Comparison of ENCODE assay signal across 8 mouse cellular contexts in genomic region chr3:152667356-152668211, GRCm38 (mm10). TPM values are rescaled to one million over a fixed set of nuclear protein-coding genes. Genes with fewer than 3 reads are reported as not detected.
A peak's percentile ranks its signal among the peaks of the same experiment; 100 is the strongest.
DNase-seq lines count a peak whose midpoint lies in the region; ATAC-seq and TF ChIP-seq lines count a peak whose summit lies in the region.

No protein-coding gene starts in this region.

- TF ChIP-seq CTCF in Patski (IDR thresholded peaks at IDR 0.05): no peak
- no peak for TF ChIP-seq CTCF in embryonic fibroblast, embryonic 13.5 days (IDR thresholded peaks at IDR 0.05; ENCODE audit: borderline replicate concordance, insufficient read depth, low read length)

- under 1% methylated on average over 61 of the region's 82 CpGs for WGBS in hindbrain, embryonic 14.5 days
- under 1% methylated on average over 73 of the region's 82 CpGs for WGBS in midbrain, embryonic 15.5 days

- H3K27ac ChIP-seq in embryonic fibroblast, embryonic 13.5 days (ENCODE audit: insufficient read depth, low read length): no peak overlapping the region
- peak overlapping the region; percentile 35; the same call in 1 of the 2 replicates for H3K27ac ChIP-seq in hindbrain, embryonic 14.5 days
- no peak overlapping the region for H3K27ac ChIP-seq in midbrain, embryonic 15.5 days

- in situ Hi-C loops in Patski (cut with MboI; ENCODE audit: low pct_unique_long_range_greater_than_20kb): loop anchor here (10.0 kb wide), 1 partner anchor 683 kb away; no protein-coding TSS in a partner anchor

- CTCF ChIA-PET in Patski (lab: Charles Lee): interaction anchor here (4.4 kb wide), 1 partner anchor 9 kb away, joined by 21 read pairs; no protein-coding TSS in a partner anchor

- peak overlapping the region; percentile 66 for H3K4me3 ChIP-seq in embryonic fibroblast, embryonic 13.5 days (ENCODE audit: insufficient read depth, low read length)
- H3K4me3 ChIP-seq in hindbrain, embryonic 14.5 days (replicated peaks; ENCODE audit: low read length): peak overlapping the region; percentile 72
- peak overlapping the region; percentile 53 for H3K4me3 ChIP-seq in midbrain, embryonic 15.5 days

- H3K4me2 ChIP-seq in hindbrain, embryonic 14.5 days (replicated peaks): peak overlapping the region; percentile 100
- peak overlapping the region; percentile 99 for H3K4me2 ChIP-seq in midbrain, embryonic 15.5 days

- H3K27me3 ChIP-seq in Patski: peaks cover under 1% of the 10 kb centered on the region
- H3K27me3 ChIP-seq in hindbrain, embryonic 14.5 days (ENCODE audit: control insufficient read depth, insufficient read depth, low read length): peaks cover 22% of the 10 kb centered on the region
- peaks cover 6% of the 10 kb centered on the region for H3K27me3 ChIP-seq in midbrain, embryonic 15.5 days (replicated peaks)

- no peaks in the 10 kb centered on the region for H3K9me3 ChIP-seq in hindbrain, embryonic 14.5 days (ENCODE audit: control insufficient read depth, low read length)
- no peaks in the 10 kb centered on the region for H3K9me3 ChIP-seq in midbrain, embryonic 15.5 days

- peaks cover 9% of the 10 kb centered on the region for H3K4me1 ChIP-seq in embryonic fibroblast, embryonic 13.5 days (ENCODE audit: control insufficient read depth, insufficient read depth, low read length)
- 0 out of 2 replicates have a peak, but pooled peaks cover 8% of the 10 kb centered on the region for H3K4me1 ChIP-seq in hindbrain, embryonic 14.5 days (replicated peaks; ENCODE audit: control insufficient read depth, insufficient read depth, low read length)
- H3K4me1 ChIP-seq in midbrain, embryonic 15.5 days: peaks cover 9% of the 10 kb centered on the region

- POLR2A ChIA-PET in Patski (lab: Charles Lee): interaction anchor here (0.6 to 1.3 kb wide), 5 partner anchors 33 to 272 kb away, joined by 3 to 4 read pairs (median 3); no protein-coding TSS in a partner anchor

- H3K9ac ChIP-seq in hindbrain, embryonic 14.5 days: peak overlapping the region; percentile 77
- peak overlapping the region; percentile 62 for H3K9ac ChIP-seq in midbrain, embryonic 15.5 days

- intact Hi-C loops in left cerebral cortex, postnatal 36 days (cut with DNase I): loop anchor here (5.0 kb wide), 3 partner anchors 70 to 270 kb away; partner anchors contain the start of gene Zzz3

- ATAC-seq in Patski: peak; percentile 57
- peak; percentile 85 for ATAC-seq in hindbrain, embryonic 14.5 days (ENCODE audit: low FRiP score)
- ATAC-seq in midbrain, embryonic 15.5 days (replicated peaks): peak; percentile 91

- DNase-seq in cerebellum, adult 11-12 months: peak; percentile 3
- no peak for DNase-seq in cerebellum, adult 9-11 months
- no peak for DNase-seq in Patski (ENCODE audit: low read depth, low spot score)
- DNase-seq in hindbrain, embryonic 14.5 days (ENCODE audit: low spot score): peak; percentile 70
- DNase-seq in left cerebral cortex, postnatal 36 days (ENCODE audit: low spot score in 2 of 2): peak; percentile 69 to 87
- DNase-seq in yolk sac, embryonic 10.5 days (ENCODE audit: low spot score): peak; percentile 26

- no peaks in the 10 kb centered on the region for H3K36me3 ChIP-seq in hindbrain, embryonic 14.5 days (replicated peaks; ENCODE audit: control insufficient read depth, insufficient read depth)
- no peaks in the 10 kb centered on the region for H3K36me3 ChIP-seq in midbrain, embryonic 15.5 days (replicated peaks)

- TF ChIP-seq POLR2A in embryonic fibroblast, embryonic 13.5 days (IDR thresholded peaks at IDR 0.05; ENCODE audit: low read depth, low read length): peak; percentile 40; the same call in 1 of the 2 replicates

RNA-seq across cellular contexts. Expression of gene Ak5, which starts 0.6 kb away (rescaled TPM):
- polyA plus RNA-seq in Patski (2021): 5.2 TPM
- 21.8 and 28.3 TPM in 2 replicates for polyA plus RNA-seq in embryonic fibroblast, embryonic 13.5 days (2011; ENCODE audit: insufficient read length, low read depth, missing spikeins)
- 14.1 and 22.3 TPM in 2 replicates for polyA plus RNA-seq in hindbrain, embryonic 14.5 days (2014; fragmentation: Nextera tagmentation; extraction: Ambion mirVana)
- 100 to 1,000 TPM; 142 to 149 TPM for total RNA-seq in left cerebral cortex, postnatal 36 days (2021)
- polyA plus RNA-seq in midbrain, embryonic 15.5 days (2015; fragmentation: Nextera tagmentation; extraction: Ambion mirVana): 12.2 and 13.7 TPM in 2 replicates

RNA-seq across cellular contexts. Expression of gene Pigk, which starts 46.3 kb away (rescaled TPM):
- 103 TPM for polyA plus RNA-seq in Patski (2021)
- polyA plus RNA-seq in embryonic fibroblast, embryonic 13.5 days (2011; ENCODE audit: insufficient read length, low read depth, missing spikeins): 73.2 and 85.7 TPM in 2 replicates
- polyA plus RNA-seq in hindbrain, embryonic 14.5 days (2014; fragmentation: Nextera tagmentation; extraction: Ambion mirVana): 52.9 and 55.8 TPM in 2 replicates
- 10 to 100 TPM; 49.5 to 52.9 TPM for total RNA-seq in left cerebral cortex, postnatal 36 days (2021)
- polyA plus RNA-seq in midbrain, embryonic 15.5 days (2015; fragmentation: Nextera tagmentation; extraction: Ambion mirVana): 49.1 and 53.0 TPM in 2 replicates

Comparison
In these comparisons a context has a peak if more than half of its experiments do, and no peak if none do; other contexts are left out.
1. DNase-seq: peak in cerebellum, adult 11-12 months (single experiment), hindbrain, embryonic 14.5 days (single experiment), left cerebral cortex, postnatal 36 days (2 of 2) and yolk sac, embryonic 10.5 days (single experiment); none in cerebellum, adult 9-11 months (single experiment) and Patski (single experiment).
2. Peak in every context shown above with its lines, with median percentiles within 50 percentile points of each other: ATAC-seq and H3K4me3 ChIP-seq.